Mouse (Mus musculus): ENCODE results near the gene Plaur.

Gene Plaur

DNA sequence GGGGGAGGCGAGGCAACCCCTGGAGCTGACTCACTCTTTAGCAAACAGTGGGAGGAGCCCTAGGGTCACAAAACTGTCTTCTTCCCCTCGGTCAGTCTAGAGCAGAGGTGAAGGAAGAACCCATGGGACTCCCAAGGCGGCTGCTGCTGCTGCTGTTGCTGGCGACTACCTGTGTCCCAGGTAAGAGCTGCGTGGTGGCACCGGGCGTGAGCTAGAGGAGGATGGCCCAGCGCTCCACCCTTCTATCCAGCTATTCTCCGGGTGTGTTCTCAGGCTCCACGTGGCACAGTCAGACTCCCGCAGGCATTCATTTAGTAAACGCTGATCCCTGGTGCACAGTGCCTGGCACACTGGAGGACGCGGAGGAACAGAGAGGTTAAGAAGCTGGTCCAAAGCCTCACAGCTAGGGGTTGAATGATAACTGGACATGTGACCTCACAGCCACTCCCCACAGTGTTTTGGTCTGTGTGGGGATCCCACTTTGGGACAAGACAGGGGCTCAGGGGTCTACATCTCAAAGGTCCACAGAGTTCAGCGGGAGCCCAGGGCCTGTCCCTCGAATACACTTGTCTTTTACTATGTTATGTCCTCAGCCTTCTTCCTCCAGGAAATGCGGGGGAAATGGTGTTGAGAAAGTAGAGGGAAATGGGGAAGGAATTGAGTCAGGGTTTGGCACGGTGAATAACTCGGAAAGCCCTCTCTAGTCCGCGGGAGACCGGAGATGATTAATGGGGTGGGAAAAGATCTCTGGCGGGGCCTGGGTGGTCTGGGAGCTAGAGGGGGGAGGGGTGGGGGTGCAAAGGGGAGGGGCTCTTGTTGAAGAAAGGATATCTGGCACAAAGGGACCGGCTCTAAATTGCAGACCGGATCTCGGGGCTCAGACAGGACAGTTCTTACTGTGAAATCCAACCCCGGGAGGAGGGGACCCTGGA is at the start of gene Plaur:
Gene Plaur, plus strand, starts transcription at position 97 of the 932 bp plus-strand sequence.
- no peak for DNase-seq (ENCODE audit: low spot score in 2 of 2)

DNA sequence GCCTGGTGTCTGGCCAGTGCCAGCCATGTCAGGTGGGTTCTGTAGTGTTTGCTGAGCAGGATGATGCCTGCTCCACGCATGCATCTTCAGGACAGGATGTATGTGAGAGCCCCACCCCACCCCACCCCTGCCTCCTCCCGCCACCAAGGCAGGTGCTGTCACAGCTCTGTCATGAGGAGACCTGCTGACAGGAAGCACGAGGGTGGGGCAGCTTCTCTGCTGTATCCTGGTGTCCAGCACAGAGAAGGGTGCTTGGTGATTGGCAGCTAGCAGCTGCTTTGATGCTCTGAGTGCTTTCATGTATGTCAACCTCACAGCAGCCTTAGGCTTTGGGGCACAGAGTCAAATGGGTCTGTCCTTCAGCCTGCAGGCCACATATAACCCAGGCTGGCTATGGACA is 48.7 kb upstream of the Plaur start:
- DNase-seq (ENCODE audit: low spot score in 2 of 2), result no peak

DNA sequence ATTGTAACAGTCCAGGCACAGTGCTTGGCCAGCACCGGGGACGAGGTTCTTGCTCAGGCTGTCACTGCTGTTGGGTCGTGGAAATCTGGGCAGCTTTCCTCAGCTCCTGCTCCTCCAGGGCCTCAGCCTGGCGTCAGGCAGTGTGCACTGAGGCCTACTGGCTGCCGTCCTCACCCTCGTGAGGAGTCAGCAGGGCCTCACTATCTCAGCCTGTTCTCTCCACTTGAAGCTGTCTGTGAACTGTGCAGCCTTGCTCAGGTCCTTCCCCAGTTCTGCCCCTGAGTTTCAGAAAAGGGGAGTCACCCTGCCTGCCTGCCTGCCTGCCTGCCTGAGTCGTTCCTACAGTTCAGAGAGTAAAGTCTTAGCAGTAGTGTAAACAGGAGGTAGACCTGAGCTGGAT is 47.0 kb upstream of the Plaur start:
- DNase-seq (ENCODE audit: low spot score in 2 of 2), result no peak

DNA sequence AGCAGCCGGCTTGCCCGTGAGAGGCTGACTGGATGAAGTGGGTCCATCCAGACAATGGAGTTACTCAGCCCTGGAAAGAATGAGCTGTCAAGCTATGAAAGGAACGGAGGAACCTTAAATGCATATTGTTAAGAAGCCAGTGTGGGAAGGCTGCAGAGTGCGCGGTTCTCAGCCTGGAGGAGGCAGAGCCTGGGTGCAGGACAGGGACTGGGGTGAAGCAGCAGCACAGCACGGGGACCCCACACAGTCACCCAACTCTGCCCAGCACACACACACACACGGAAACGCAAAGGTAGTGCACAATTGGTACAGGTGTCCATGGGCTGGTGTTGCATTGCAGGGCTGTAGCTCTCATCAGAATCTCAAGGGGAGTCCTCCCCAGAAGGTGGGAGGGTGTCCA is 42.7 kb upstream of the Plaur start:
- DNase-seq (ENCODE audit: low spot score in 2 of 2), result no peak

DNA sequence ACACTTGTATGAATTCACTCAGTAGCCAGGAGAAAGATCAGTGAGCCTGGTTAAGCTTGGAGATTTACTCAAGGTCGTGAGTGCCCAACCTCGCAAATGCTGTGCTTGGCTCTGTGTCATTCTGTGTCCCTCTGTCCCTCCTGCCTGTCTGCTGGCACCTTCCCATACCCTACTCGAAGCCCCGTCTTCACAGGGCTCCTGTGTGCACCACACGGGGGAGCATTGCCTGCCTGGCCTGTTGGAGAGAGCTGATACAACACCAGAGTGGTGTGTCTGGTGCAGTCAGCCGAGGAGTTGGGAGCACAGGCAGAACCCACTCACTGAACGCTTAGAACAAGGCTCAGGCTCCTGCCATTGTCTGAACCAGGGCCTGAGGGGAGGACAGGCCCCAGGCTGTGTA is 40.6 kb upstream of the Plaur start:
- DNase-seq (ENCODE audit: low spot score in 2 of 2), result no peak

DNA sequence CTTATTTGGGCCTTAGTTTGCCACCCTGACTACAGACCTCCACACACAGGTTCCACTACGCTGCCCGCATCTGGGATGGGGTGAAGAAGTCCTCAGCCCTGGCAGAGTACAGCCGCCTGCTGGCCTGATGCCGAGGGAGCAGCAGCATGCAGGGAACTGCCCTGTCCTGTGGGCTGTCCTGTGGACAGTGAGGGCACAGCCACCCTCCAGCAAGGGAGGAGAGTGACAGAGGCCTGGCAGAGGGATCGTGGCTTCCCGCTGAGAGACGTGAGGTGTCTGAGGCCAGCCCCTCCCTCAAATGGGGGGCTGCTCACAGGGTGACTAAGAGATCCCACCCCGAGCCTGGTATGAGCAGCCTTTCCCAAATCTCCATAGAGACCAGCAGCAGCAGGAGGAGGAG is 40.0 kb upstream of the Plaur start:
- DNase-seq (ENCODE audit: low spot score in 2 of 2), result no peak

DNA sequence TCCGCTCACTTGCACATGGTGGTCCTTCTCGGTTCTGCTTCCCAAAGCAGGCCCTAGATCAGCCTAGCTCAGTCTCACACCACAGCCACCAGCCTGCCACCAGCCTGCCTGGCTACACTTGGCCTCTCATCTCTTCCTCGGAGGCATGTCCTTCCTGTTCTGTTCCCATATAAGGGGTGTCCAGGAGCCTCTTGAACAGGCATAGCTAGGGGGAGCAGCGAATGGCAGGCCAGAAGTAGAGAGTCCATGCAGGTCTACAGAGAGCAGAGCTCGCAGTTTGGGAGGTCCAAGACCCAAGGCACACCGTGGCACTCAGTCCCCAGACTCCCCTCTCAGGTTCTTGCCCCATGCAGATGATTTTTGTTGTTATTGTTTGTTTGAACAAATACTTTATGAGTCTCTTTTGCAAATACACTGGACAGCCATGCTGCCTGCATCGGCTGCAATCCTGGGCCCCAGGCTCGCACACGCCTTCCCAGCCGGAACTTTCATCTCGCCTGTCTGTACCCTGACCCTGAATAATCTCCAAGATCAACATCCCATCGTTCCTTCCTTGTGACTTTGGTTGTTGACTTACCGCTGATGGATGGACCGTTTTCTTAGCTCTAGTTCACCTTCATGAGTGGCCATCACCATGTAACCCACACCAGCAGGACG is 39.0 kb upstream of the Plaur start:
- DNase-seq (ENCODE audit: low spot score in 2 of 2), result no peak

DNA sequence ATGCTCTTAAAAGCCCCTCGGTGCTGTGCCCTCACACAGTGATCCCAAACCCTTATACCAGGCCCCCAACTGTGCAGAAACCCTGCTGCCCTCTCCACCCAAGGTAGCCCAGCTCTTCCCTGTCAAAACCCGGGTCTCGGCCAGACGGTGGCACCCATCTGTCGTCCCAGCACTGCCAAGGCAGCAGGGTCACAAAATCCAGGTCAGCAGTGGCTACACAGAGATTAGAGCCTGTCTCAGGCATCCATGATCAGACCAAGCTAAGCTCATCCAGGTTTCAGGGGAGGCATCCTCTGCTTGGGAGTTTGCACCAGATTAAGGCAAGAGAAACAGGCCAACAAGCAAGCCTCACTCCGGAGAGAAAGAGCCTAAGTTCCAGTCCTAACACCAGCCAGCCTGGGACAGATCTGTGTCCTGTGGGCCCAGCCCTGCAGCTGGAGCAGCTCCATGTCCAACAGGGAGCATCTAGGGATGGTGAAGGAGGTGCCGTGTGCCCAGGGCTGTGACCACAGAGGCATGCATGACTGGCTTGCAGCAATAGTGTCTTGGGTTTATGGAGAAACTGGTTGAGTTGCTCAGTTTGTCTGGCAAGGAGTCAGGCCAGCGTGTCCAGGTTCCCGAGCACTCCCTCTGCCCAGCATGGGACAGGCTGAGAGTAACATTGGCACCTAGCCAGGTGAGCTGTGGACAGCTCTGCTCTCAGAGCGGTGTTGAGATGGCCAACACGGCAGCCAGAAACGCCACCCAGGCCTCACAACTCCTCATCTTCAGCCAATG is 38.1 kb upstream of the Plaur start:
- peak in 1 of 2 experiments; percentile 59 for DNase-seq (ENCODE audit: low spot score in 2 of 2)

DNA sequence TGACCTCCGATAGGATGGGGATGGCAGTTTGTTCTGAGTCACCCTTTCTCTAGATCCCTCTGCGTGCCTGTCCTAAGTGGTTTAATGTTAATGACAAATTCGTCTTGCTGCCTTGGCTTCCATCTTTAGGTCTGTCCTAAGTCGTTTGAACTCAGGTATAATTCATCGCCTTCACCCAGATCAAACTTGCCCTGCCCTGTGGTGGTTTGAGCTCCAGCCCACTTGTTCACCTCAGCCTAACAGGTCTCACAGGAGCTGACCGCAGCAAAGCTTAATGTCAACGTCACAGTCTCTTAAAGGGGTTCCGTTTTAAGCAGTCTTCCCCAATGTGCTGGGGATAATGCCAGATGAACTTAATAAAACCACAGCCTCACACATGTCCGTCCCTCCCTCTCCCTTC is 36.4 kb upstream of the Plaur start:
- DNase-seq (ENCODE audit: low spot score in 2 of 2), result no peak

DNA sequence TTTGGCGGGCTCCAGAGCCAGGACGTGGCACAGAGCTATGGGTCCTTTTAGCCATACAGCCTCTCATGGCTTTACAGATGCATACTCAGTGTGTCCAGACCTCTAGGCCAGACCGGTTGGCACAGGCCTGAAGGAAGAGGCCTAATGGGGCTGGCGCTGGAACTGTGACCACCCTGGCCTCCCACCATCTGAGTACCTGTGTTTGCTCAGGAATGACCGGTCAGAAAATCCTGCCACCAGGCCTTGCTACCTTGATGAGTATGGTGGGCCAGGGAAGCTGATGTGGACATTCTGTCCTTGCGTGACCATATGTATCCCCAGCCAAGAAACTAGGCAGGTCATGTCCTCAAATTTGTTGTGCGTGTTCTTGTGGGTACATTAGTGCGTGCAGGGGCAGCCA is 35.1 kb upstream of the Plaur start:
- DNase-seq (ENCODE audit: low spot score in 2 of 2), result no peak

DNA sequence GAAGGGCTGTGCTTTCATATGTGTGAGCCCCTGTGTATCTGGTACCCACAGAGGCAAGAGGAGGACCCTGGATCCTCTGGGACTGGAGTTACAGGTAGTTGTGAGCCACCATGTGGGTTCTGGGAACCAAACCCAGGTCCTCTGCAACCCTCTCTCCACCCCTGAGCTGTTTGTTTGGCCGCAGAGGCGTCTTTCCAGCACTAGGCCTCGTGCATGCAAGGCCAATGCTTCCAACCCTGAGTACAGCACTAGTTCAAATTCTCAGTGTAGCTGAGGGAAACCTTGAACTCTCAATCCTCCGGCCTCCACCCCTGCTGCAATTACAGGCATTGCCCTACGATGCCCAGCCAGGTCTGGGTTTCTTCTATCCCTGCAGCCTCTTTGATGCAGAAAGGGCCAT is 33.6 kb upstream of the Plaur start:
- DNase-seq (ENCODE audit: low spot score in 2 of 2), result no peak

DNA sequence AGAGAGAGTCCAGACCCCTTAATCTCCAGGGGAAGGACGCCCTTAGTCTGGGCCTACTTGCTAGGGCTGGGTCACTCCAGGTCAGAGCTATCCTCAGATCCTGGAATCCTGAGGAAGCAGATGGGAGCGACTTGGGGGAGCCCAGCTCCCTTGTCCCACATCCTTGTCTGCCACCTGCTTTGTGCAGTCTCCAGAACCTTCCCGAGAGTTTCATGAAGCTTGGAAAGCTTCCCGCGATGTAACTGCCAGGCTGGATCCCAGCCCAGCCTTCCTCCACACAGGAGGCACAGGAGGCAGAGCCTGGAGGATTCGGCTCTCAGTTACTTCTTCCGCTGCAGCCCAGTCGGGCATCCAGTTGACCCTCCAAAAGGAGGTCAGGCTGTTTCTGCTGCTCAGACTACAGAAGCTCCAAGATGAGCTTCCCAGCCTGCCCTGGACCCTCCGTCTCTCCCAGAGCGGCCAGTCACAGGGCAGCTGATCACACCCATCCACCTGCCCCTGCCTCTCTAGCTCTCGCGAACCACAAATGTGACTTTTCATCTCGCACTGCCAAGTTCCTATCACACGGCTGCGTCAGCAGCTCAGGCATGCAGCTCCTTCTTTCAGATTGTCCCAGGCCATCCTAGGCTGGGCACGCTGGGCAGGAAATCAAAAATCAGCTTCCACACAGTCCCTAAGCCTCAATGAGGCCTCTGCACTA is 32.7 kb upstream of the Plaur start:
- DNase-seq (ENCODE audit: low spot score in 2 of 2), result peak; percentile 89 to 94

DNA sequence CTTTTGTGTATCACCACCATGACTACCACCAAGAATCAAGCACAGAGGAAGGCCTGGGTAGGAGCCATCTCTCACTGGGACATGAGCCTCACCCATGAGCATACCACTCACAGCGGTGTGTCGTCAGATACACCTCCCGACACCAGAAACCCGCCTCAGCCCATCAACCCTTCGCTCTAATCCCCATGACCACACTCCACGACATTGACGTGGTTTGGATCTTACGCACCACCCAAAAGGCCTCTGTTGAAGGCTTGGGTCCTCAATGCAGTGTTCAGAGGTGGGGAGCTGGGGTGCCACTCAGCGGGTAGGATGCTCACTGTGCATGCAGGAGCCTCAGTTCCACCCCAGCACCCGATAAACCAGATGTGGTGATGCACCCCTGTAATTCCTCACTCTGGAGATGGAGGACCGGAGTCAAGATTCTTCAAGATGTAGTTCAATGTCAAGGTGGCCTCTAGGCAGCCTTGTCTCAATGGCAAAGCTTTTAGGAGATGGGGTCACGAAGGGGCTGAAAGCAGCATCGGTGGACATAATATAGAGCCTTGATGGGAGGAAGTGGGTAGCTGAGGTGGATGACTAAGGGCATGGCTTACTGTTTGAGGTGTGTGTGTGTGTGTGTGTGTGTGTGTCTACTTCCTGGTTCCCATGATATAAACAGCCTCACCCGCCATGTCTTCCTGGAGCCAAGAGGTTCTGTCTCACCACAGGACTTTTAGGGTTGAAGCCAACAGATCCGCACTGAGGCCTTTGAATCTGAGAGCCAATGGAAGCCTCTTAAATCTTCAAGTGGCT is 31.5 kb upstream of the Plaur start:
- no peak for DNase-seq (ENCODE audit: low spot score in 2 of 2)

DNA sequence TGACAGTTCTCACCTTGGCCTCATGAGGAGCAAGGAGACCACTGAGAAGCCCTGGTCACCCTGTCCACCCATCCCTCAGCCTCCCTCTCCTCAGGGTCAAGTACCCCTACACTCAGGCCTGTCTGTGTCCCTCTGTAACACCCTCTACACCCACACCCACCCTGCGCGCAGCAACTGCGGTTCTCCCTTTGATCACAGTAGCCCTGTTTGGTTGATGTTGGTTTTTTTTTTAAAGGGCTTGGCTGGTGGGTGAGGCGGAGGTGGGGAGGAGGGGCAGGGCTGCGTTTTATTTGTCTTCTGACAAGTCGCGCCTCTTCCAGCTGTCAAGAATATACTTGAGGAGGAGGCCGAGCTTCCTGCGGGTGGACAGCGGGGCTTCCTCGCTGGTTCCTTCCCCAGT is 30.6 kb upstream of the Plaur start:
- DNase-seq (ENCODE audit: low spot score in 2 of 2), result no peak

DNA sequence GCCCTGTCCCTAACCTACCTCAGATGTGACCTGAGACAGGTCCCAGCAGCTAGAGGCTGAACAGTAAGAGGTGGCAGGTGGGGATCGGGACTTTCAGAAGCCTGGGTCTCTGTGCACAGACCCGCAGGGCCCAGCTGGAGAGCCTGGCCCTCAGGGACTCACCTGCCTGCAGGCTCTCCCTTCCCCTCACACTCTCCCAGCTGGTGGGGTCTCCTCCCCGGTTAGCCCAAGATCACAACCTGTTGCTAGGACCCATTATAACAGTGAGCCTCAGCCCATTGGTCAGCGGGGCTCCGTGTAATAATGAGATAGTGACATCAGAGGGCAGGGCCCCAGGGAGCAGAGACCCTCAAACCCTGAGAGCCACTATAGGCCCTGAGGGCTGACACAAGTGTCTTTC is 27.0 kb upstream of the Plaur start:
- DNase-seq (ENCODE audit: low spot score in 2 of 2), result no peak

DNA sequence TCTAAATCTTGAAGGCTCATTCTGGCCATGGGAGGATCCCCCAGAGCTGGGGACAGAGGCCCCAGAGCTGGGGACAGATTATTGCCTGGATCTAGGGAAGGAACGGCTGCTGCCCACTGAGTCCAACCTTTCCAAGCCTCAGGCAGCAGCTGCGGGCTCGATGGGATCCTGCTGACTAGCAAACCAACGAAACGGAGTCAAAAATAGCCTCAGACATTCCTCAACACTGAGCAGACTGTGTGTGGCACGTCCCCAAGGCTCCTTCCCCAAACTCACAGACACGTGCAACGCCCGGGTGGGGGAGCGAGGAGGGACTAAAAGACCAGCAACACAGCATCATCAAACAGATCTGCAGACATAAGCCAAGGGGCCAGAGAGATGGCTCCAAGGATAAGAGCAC is 24.3 kb upstream of the Plaur start:
- peak; percentile 88 to 93 for DNase-seq (ENCODE audit: low spot score in 2 of 2)

DNA sequence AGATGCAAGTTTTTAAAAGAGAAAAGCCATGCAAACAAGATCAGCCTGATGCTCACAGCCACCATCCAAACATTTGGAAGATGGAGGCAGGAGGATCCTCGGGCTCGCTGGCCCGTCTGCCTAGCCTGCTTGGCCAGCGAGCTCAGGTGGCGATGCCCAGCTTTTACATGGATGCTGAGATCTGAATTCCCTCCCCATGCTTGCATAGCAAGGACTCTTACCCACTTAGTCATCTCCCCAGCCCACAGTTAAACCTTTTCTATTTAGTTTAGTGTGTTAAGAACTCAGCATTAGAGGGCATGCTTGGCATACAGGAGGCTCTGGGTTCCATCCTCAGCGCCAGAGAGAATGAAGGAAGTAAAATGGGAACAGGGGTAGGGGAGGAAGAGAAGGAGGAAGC is 23.1 kb upstream of the Plaur start:
- no peak for DNase-seq (ENCODE audit: low spot score in 2 of 2)

DNA sequence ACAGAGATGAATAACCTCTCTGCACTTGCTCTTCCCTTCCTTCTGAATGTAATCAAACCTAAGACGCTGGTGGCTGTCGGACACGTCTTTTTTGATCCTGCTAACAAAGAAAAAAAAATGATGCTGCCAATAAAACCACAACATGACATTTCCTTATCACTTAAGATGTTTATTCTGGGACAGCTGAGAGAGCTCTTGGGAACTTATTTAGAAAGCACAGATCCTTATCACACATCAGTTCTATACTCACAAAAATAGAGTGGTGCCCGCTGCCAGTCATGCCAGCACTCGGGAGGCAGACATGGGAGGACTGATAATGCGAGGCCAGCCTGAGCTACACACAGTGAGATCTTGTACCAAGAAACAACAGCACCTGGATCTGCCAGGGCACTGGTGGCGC is 22.4 kb upstream of the Plaur start:
- no peak for DNase-seq (ENCODE audit: low spot score in 2 of 2)

DNA sequence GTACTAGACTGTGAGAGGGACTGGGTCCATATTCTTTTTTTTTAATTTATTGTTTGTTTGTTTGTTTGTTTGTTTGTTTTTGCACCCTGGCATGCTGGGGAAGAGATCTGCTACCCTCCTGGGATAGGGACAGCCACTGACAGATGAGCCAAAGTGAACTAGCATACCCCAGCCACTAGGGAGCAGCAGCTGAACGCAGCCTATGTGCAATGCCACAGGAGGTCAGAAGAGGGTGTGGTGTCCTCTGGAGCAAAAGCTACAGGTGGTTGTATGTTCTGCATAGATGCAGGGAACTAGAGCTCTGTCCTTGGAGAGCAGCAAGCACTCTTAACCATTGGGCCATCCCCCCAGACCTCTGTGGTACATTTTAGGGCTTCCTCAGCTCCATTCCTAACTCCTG is 20.5 kb upstream of the Plaur start:
- DNase-seq (ENCODE audit: low spot score in 2 of 2), result peak in 1 of 2 experiments; percentile 61

DNA sequence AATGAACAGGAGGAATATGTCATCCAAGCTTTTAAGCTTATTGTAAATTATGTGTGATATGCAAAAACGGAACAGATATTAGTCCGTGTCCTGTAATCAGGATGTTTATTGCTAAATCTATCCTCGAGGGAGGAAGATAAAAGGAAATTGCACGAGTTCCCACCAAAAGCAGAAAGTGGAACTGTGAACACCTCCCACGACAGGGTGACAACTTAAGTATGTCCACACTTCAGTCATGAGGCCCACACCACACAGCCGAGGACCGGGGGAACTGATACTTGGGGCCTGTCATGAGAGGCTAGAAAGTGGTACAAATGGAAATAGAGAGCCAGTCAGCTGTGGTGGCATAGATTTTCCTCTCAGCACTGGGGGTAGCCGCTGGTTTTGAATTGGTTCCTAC is 20.0 kb upstream of the Plaur start:
- no peak for DNase-seq (ENCODE audit: low spot score in 2 of 2)

DNA sequence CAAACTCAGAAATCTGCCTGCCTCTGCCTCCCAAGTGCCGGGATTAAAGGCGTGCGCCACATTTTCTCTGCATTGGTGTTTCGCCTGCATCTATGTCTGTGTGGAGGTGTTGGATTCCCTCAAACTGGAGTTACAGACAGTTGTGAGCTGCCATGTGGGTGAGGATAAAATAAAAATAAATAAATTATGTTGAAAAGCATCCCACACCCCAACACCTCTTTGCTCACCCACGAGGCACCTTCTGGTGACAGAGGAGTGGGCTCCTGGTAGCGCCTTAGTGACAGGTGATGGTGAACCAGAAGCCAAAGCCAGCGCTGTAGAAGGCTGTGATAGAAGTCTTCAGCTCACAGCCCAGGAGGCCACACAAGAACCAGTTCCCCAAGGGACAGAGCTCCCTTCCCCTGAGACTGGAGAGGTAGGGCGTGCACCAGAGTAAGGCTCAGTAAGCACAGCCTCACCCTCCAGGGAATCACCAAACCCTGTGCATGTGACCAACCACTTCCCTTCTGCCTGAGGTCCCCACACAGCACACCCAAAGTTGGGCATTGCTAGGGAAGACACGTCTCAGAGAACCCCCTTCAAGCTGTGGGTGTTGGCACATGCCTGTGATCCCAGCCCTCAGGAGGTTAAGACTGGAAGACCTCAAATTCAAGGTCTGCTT is 16.9 kb upstream of the Plaur start:
- DNase-seq (ENCODE audit: low spot score in 2 of 2), result no peak
